Mouse (Mus musculus) mouse trophoblast stem cell (cell line): ENCODE data around the gene Olfr1443.
"Not testable (repeated sequence)": the region's sequence is repeated elsewhere in the genome, so short reads cannot be mapped to it uniquely, and the experiment has no call there.

Source experiments
- in situ Hi-C, 2 experiments: fragments of 300-500 bp; cut with MseI, MboI; formaldehyde crosslinking; loops; 2 replicates in 1 of 2; 3 replicates in 1 of 2; pipeline ENCODE4 v1.15.1; 2025

Gene Olfr1443

DNA sequence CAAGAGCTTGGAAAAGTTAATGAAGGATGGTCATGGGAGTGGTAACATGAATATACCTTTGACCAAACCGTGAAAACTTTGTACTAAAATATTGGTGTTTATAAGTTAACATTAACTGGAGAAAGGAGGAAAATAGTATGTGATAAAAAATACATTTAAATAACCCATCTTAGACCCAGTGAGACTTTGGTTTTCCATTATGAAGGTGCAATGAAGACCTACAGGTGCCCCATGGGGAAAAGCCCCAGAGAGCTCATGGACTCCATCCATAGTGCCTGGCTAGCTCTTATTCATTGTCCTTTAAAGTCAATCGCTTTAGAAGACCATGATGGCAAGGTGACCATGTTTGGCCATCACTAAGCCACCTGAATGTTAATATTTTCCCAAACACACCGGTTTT is at the start of gene Olfr1443:
Gene Olfr1443, plus strand, starts transcription at position 301 of the 400 bp plus-strand sequence.
- in situ Hi-C loops = no loop called here

DNA sequence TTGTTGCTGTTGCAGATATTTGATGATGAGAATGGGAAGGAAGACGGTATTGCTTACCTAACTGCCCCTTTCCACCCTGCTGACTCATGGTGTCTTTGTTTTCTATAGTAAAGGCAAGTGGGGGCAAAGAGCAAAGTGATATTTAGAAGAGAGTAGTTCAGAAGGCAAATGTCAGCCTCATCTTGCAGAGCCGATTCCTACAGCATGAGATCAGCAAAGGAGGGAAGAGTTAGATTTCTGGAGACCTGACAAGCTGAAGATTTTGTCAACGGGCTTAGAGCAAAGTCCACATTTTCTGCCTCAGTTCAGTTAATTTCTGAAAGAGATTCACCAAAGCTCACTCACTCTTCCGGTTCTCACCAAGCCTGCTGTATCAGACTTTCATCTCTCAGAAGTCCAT is 44.7 kb upstream of the Olfr1443 start, which contains the start of gene Glyat:
Gene Glyat, plus strand, starts transcription at position 133 of the 400 bp plus-strand sequence.
- in situ Hi-C loops = no loop called here

DNA sequence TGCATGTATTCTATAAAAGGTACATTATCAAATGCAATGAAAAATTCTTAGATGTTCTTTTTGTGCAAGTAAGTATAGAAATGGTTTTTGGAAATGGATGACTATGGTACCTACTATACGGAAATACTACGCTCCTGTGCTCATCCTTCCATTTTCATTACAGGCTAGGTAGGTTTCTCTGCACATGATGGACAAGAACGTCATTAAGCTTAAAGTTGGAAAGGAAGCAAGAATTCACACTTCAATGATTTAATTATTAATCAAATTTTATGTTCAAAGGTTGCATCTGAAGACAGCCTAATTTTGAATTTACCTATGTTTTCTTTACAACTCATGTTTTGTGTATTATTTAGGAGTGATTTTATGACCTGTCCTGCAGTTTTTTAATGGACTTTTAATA is 43.7 kb upstream of the Olfr1443 start:
- in situ Hi-C loops = no loop called here

DNA sequence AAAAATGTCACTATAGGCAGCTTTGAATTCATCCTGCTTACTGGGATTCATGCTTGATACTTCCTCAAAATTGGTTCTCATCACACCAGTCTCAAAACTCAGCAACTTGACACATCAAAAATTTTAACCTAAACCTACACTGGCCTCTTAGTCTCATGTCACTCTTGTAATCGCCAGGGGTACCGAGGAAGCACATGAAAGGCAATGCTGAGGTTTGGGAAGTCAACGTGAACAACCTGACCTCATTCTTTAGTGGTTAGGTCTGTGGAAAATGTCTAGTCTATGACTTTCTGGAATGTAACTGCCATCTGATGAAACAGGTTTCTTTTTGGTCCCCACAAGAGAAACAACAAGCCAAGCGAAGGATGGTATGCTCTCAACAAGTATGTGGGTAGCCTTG is 42.9 kb upstream of the Olfr1443 start:
- in situ Hi-C loops = no loop called here

DNA sequence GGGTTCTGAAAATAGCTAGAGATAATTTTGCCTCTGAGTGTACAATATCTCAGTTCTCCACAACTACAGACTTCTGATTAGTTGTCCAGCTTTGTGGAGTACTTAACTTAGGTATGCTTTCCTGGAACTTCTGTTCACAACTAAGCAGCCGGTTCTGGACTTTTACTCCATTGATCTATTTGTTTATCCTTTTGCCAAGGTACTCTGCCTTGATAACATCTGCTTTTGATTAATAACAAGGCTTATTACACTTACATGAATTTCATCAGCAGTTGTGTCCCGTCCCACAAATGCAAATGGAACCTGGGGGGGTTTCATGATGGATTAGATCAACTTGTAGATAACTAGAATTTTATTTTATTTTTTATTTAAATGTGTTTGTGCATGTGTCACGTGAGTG is 41.0 kb upstream of the Olfr1443 start:
- in situ Hi-C loops = no loop called here

DNA sequence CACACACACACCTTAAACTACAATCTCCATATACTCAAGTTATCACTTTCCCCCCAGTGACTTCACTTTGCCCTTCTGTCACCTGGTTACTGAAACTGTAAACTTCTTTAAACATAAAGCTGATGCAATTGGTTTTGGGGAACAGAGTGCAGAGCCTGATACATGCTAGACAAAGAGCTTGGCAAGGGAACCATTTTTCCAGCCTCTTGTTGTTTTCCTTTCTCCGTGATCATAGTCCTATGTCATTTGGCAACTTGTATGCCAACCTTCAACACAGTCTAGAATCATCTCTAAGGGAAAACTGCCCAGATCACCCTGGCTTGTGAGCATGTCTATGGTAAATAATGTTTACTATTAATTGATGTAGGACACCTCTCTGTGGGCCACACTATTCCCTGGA is 39.9 kb upstream of the Olfr1443 start:
- in situ Hi-C loops = no loop called here

DNA sequence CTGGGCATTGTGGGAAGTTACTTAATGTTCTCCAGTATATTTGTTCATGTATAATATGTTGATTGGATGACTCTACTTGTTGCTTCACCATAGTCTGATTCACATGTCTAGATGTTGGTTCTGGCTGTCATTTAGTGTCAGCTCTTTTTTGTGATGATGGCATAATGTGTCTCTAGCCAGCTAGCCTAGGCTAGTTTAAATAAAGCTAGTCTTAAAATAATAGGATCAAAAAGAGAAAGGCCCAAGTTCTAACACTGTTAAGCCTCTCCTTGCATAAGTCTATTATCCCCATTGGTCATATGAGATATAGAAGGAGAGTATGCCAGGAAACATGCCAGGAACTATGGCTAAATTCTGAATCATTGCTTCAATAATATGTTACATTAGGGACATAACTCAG is 28.4 kb upstream of the Olfr1443 start:
- in situ Hi-C loops = no loop called here

DNA sequence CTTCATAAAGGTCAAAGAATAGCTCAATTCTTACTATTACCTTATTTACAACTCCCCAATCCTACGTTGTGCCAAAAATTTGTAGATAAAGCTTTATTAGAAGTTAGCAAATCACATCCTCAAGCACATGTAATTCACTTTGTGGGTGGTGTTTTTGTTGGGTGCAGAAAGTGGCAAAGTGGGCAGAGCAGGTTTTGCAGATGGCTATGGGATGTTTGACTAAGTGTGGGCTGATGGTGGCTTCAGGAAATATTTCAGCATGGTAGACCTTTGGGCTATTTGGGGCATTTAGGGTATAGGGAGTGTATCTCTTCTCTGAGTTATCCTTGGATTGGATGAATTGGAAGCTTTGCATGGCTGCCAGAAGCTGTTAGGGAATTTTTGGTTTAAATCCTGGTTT is 11.8 kb upstream of the Olfr1443 start:
- in situ Hi-C loops = no loop called here

DNA sequence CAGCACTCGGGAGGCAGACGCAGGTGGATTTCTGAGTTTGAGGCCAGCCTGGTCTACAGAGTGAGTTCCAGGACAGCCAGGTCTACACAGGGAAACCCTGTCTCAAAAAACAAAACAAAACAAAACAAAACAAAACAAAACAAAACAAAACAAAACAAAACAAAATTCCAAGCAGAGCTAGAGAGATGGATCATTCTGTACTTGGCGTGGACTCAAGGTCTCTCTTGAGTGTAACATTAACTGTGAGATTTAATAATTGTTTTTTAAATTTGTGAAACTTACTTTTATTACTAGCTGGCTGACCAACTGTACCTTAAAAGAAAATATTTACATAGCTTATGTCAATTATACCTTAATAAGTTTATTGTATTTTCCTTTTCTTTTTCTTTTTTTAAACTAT is 9.3 kb upstream of the Olfr1443 start:
- in situ Hi-C loops = not testable (repeated sequence)

DNA sequence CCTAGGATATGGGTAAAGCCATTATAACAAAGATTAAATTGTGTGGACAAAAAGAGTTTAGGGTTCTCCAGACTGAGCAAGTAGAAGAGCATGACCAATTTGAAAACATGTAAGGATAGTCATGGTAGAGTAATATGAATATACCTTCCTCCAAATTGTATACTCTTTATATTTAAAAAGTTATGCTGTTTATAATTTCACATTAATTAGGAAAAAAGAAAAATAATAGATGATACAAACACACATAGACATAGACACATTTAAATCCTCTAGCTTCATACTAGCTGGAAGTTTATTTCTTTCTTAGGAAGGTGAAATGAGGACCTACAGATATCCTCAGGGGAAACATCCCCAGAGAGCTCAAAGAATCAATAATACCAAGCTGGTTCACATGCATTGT is 7.8 kb upstream of the Olfr1443 start, which contains the start of gene Olfr1442:
Gene Olfr1442, plus strand, starts transcription at position 301 of the 400 bp plus-strand sequence.
- in situ Hi-C loops = no loop called here

DNA sequence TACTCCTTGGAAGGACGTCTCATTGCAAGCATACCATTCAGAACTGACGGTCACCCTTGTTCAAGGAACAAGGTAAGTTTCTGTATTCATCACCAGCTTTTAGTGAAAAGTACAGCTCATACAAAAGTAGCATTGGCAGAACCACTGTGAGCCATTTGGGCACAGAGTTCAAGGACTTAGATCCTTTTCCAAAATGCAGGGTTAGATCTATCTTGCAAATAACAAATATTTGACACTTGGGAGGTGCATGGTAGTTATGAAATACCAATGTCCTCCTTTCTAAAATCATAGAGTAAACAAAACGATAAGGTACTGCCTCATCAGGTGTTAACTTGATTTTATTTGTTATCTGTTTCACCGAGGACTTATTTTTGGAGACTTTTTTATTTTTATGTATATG is 6.9 kb upstream of the Olfr1443 start:
- in situ Hi-C loops = no loop called here

DNA sequence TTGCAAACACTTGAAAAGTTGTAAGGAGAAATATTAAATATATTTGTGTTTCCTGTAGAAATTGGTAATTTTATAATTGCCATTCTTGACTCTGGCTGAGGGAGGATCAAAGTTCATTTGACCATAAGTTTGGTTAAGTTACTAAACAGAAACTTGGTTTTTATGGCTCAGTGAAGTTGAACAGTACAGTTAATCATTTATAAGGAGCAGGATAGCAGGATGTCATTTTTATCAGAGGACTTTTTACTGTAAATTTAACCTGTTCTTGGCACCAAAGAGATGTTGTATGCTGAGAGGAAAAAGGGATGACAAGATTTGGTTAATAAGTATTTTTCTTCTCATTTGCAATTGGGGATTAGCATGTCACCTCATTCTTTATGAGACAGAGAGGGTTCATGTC is 6.7 kb downstream of the Olfr1443 start:
- in situ Hi-C loops = no loop called here

DNA sequence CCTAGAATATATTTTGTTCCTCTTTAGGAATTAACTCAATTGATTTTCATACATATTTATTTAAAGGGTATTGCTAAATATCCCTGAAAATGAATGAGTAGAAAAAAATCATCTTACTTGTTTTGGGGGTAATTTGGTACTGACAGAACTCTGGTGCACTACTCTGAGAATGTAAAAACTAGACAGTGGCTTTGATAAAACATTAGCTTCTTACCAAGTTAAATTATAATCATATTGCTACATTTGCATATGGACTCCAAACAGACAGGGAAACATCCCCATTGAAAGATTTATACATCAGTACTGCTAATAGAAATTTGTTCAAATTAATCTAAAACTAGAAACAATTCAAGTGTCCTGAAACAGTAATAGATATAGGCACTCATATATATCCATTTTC is 7.3 kb downstream of the Olfr1443 start:
- in situ Hi-C loops = no loop called here

DNA sequence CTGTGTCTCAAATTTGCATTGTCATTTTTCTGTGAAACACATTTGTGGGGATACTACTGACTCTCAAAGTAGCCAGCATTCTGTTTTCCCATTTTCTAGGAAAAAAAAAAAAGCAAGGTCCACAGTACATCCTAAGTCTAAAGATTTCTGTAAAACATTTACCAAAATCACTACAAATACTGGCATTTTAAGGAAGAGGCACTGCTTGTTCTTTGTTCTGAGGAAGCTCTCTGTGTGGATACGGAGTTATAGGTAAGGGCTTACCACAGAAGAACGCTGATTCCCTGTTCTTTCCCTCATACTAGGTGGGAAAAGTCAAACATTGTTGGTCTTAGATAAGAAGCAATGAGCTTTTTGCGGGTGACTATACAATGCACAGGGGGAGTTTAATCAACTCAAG is 17.7 kb downstream of the Olfr1443 start, which contains the start of gene Keg1:
Gene Keg1, plus strand, starts transcription at position 197 of the 400 bp plus-strand sequence.
- in situ Hi-C loops = no loop called here

DNA sequence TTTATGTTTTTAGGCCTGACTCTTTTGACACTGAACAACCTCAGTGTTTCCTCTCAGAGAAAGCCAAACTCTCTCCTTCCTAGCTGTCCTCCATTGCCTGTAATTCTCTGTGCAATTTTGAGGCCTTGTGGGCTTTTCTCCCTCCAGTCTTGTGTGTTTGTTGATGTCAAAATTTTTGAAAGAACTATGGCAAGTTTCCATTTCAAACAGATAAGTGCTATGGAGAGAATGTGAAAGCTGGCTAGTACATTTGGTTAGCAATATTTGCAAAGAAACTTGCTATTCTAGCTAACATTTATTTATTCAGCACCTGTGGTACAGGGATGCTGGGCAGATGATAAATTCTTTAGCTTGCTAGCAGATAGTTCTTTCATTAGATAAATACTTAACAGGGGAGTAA is 18.3 kb downstream of the Olfr1443 start:
- in situ Hi-C loops = no loop called here

DNA sequence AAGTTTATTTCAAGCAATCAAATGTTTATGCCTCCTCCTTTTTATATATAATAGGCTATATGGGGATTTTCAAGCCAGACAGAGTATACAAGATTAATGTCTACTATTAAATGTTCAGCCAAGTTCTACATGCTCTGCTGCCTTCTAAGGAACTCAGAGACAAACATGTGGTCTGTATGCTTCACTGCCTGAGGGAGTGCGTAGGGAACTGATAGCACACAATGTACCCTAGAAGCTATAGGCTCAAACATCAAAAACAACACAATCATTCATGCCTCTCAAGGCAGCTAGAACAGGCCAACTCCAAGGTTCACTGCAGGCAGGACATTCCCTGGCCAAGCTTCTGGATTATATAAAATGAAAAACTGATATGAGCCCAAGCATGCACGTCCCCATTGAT is 30.5 kb downstream of the Olfr1443 start:
- in situ Hi-C loops = no loop called here

DNA sequence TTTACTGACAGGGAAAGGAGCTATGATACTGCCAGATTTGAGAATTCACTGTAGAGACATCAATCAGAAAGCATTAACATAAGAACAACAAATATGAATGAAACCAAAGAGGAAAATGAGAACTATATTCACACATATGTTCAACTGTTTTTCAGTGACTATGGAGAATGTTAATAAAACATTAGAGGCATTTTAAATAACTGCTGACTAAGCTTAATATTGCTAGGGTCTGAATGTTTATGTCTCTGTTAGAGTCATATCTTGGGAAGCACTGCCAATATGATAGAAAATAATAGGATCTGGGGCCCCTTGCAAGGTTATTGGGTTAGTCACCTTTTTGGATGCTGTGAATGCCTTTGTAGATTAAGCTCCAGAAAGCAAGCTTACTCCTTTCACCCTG is 31.1 kb downstream of the Olfr1443 start:
- in situ Hi-C loops = no loop called here

DNA sequence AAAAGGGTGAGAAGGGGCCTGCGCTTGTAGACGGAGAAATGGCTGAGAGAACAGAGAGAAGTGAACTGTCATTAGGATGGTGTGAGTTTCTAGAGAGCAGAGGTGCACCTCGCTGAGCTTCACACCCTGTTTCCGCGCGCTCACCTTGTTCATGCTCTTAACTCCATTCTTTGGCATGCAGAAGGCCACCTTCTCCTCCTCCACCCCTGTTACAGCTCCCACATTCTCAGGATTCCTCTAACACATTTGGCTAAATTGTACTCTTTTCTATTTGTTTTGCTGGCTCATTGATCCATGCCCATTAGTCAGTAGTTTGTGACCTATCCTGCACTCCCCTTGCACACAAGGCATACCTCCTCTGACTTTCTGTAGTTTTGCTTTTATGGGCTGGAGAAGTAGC is 41.3 kb downstream of the Olfr1443 start:
- in situ Hi-C loops = no loop called here

DNA sequence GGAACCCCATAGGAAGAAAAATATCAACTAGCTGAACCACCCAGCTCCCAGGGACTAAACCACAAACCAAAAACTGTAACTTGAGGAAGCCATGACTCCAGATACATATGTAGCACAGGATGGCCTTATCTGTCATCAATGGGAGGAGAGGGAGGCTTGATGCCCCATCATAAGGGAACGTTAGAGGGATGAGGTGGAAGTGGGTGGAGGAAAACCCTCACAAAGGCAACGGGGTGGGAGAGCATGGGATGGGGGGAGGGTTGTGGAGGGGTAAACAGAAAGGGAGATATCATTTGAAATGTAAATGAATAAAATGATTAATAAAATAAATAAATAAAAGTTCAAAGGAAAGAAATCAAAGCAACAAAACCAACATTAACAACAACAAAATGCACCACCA is 42.6 kb downstream of the Olfr1443 start:
- in situ Hi-C loops = no loop called here

DNA sequence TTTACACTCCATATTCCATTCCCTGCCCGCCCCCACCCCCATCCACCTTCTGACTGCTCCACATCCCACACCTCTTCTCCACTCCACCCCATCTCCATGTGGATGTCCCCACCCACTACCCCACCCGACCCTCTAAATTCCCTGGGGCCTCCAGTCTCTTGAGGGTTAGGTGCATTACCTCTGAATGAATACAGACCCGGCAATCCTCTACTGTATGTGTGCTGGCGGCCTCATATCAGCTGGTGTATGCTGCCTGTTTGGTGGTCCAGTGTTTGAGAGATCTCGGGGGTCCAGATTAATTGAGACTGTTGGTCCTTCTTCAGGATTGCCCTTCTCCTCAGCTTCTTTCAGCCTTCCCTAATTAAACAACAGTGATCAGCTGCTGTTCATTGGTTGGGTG is 43.0 kb downstream of the Olfr1443 start:
- in situ Hi-C loops = not testable (repeated sequence)

DNA sequence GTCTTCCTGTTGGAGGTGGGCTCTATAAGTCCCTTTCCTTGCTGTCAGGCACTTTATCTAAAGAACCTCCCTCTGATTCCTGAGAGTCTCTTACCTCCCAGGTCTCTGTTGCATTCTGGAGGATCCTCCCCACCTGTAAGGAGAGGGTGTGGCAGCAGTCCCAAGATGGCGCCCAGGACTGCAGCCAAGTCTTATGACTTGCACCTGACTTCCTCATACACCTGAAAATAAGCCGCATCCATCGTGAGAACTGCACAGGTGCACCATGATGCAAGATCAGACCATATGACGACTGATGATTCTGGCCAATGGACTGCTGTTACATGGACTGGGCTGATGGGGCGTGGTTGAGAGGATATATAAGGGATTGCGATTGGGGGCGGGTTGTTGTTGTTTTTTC is 43.7 kb downstream of the Olfr1443 start:
- in situ Hi-C loops = not testable (repeated sequence)

DNA sequence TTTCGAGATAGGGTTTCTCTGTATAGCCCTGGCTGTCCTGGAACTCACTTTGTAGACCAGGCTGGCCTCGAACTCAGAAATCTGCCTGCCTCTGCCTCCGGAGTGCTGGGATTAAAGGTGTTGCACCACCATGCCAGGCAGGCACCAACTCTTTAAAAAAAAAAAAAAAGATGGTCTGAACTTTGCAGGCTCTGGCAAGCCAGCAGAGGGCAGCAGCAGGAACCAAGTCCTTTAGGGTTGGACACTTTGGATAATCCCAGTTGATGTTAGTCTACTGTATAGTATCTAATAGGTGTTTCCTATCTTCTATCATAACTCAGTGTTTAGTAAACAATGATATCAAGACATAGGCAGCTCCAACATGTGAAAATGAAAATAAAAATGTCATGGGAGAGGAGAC is 44.4 kb downstream of the Olfr1443 start:
- in situ Hi-C loops = no loop called here

DNA sequence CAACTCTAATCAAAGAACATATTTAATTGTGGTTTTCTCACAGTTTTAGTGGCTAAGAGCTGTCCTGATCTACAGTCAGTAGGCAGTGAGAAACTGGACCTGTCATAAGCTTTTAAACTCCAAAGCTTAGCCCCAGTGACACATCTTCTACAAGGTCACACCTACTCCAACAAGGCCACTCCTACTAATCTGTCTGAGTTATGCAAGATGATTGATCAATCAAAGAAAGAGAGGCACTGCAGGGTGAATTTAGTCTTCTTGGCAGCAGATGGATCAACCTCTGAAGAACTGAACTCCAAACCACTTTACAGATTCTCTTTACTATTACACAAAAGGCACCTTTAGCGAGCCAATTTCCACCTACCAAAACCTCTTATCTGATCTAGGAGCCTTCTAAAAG is 47.9 kb downstream of the Olfr1443 start:
- in situ Hi-C loops = no loop called here

DNA sequence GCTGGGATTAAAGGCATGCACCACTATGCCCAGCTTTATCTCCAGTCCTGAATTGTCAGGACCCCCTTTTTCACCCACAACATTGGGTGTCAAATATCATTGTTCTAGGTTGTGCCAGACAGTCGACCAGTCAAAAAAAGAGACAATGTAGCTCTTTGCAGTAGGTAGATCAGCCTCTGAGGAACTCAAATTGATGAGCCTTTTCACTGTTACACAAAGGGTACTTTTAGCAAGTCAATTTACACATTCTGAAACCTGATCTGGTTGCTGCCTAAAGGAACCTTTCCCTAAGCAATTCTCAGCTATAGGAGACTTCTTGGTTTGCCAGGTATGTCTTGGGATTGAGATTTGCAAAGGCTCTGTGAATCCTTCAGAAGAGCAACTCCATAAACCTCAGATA is 53.1 kb downstream of the Olfr1443 start:
- in situ Hi-C loops = no loop called here

DNA sequence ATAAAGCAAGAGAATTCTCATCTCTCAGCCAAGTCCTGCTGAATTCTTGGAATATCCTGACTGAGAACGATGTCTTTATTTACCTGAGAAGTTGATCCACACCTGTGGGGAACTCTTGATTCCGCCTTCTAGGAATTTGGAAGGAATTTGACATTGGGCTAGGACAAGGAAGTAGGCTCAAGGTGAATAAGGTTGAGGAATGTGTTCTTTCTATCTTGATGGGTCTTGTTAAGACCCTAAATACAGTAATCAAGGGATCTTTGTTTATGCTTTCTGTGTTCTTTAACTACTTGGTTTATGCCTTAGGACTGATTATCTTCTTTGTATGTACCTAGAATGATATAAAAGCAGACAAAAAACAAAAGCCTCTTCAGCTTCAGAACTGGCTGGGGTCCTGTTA is 54.0 kb downstream of the Olfr1443 start:
- in situ Hi-C loops = no loop called here
